Comparison of ENCODE assay signal across 24 mouse cellular contexts in the genomic region with DNA sequence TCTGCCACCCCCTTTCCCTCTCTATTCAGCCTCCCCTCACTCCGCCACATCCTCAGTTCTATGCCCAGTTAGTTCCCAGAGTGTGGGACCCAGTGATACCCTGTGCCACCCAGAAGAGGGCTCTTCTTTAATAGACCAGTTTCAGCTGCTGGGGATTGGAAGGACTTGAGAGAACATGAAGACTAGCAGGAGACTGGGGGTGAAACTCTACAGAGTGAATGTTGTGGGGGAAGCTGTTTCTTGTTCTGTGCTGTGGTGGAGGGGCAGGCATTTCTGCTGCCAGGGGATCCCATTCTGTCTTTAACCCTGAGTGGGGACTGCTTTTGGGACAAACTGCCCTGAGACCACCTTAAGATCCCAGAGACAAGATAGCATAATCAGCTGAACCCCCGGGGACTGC. TPM values are rescaled to one million over a fixed set of nuclear protein-coding genes. Genes with fewer than 3 reads are reported as not detected.
DNase-seq lines count a peak whose midpoint lies in the region; ATAC-seq and TF ChIP-seq lines count a peak whose summit lies in the region.
"Had no signal": no experiment of that assay in that cellular context is flagged by ENCODE, and none has a peak within 500 bp of the region (broad histone marks: within the 10 kb centered on the region; RNA-seq: fewer than 3 reads in every experiment).

No protein-coding gene starts in this region.

- H3K27ac ChIP-seq in liver, postnatal 0 days (ENCODE audit: low read depth) = no peak overlapping the region
- no peak overlapping the region for H3K27ac ChIP-seq in liver, embryonic 12.5 days
- H3K27ac ChIP-seq: embryonic facial prominence, embryonic 10.5 days; embryonic facial prominence, embryonic 12.5 days; forebrain, embryonic 13.5 days; forebrain, embryonic 15.5 days had no signal

- no peak overlapping the region for H3K4me2 ChIP-seq in liver, postnatal 0 days (ENCODE audit: low read depth, low read length)
- no peak overlapping the region for H3K4me2 ChIP-seq in liver, embryonic 12.5 days
- H3K4me2 ChIP-seq: embryonic facial prominence, embryonic 12.5 days; forebrain, embryonic 13.5 days; forebrain, embryonic 15.5 days had no signal

- no peak overlapping the region for H3K9ac ChIP-seq in liver, postnatal 0 days (replicated peaks)
- H3K9ac ChIP-seq in liver, embryonic 12.5 days = no peak overlapping the region
- H3K9ac ChIP-seq: embryonic facial prominence, embryonic 12.5 days; forebrain, embryonic 13.5 days; forebrain, embryonic 15.5 days had no signal

- H3K27me3 ChIP-seq in liver, postnatal 0 days (ENCODE audit: insufficient read depth, low read length) = no peaks in the 10 kb centered on the region
- no peaks in the 10 kb centered on the region for H3K27me3 ChIP-seq in liver, embryonic 12.5 days (replicated peaks)
- H3K27me3 ChIP-seq: CH12.LX; embryonic facial prominence, embryonic 12.5 days; forebrain, embryonic 13.5 days; forebrain, embryonic 15.5 days; Patski had no signal

- DNase-seq in frontal cortex, postnatal 10 days (ENCODE audit: low spot score in 2 of 2) = no peak
- peak; percentile 9 for DNase-seq in liver, postnatal 0 days
- DNase-seq in induced T-regulatory cell, adult 2 months (ENCODE audit: low read depth) = peak; percentile 54
- DNase-seq in ovary, postnatal 10 days (ENCODE audit: low spot score) = no peak
- DNase-seq: adrenal gland, adult 8-10 months; adrenal gland, postnatal 14 days; adrenal gland, postnatal 36 days; B cell, adult 2 months; cerebellum, adult 11-12 months; cerebellum, adult 2 months; cerebellum, adult 9-10 months; cerebellum, postnatal 10 days; cerebellum, postnatal 25 days had no signal

- TF ChIP-seq CTCF in liver, postnatal 0 days (IDR thresholded peaks at IDR 0.05; ENCODE audit: low read depth) = no peak

- peak; percentile 56 for ATAC-seq in frontal cortex, adult (ENCODE audit: low TSS enrichment)
- ATAC-seq in liver, postnatal 0 days = no peak
- no peak for ATAC-seq in liver, embryonic 12.5 days
- ATAC-seq: activated CD4-positive, CD25-positive, alpha-beta regulatory T cell, adult 4 months; CD4-positive, CD25-positive, alpha-beta regulatory T cell, adult 4 months; forebrain, embryonic 13.5 days; forebrain, embryonic 15.5 days; Patski had no signal

- TF ChIP-seq EP300 in liver, postnatal 0 days (IDR thresholded peaks at IDR 0.05; ENCODE audit: low read depth) = no peak

- H3K4me1 ChIP-seq in liver, postnatal 0 days (ENCODE audit: insufficient read depth) = peaks cover 10% of the 10 kb centered on the region
- H3K4me1 ChIP-seq in liver, embryonic 12.5 days = 0 out of 2 replicates have a peak, but pooled peaks cover 3% of the 10 kb centered on the region

- H3K9me3 ChIP-seq in liver, postnatal 0 days (ENCODE audit: low read length) = no peaks in the 10 kb centered on the region
- H3K9me3 ChIP-seq in liver, embryonic 12.5 days (replicated peaks) = no peaks in the 10 kb centered on the region
- H3K9me3 ChIP-seq: embryonic facial prominence, embryonic 10.5 days; embryonic facial prominence, embryonic 12.5 days; forebrain, embryonic 13.5 days; forebrain, embryonic 15.5 days; G1E had no signal

- no peaks in the 10 kb centered on the region for H3K36me3 ChIP-seq in liver, postnatal 0 days (replicated peaks; ENCODE audit: insufficient read depth, low read length)
- no peaks in the 10 kb centered on the region for H3K36me3 ChIP-seq in liver, embryonic 12.5 days
- H3K36me3 ChIP-seq: embryonic facial prominence, embryonic 12.5 days; forebrain, embryonic 15.5 days had no signal

- H3K4me3 ChIP-seq in liver, postnatal 0 days (ENCODE audit: low read depth, low read length) = no peak overlapping the region
- H3K4me3 ChIP-seq in liver, embryonic 12.5 days = no peak overlapping the region
- H3K4me3 ChIP-seq: embryonic facial prominence, embryonic 10.5 days; embryonic facial prominence, embryonic 12.5 days; forebrain, embryonic 13.5 days; forebrain, embryonic 15.5 days had no signal

- 79% methylated on average over 2 of the region's 2 CpGs for WGBS in liver, postnatal 0 days (ENCODE audit: insufficient replicate concordance)
- 74% methylated on average over 2 of the region's 2 CpGs for WGBS in liver, embryonic 12.5 days (ENCODE audit: insufficient replicate concordance)

RNA-seq across cellular contexts. Expression of a gene that starts 0.4 kb away (rescaled TPM):
- 0.24 and 0.33 TPM in 2 replicates for polyA plus RNA-seq in liver, postnatal 0 days (2015; fragmentation: Nextera tagmentation; extraction: Ambion mirVana)
- polyA plus RNA-seq in liver, embryonic 12.5 days (2016; fragmentation: Nextera tagmentation; extraction: Ambion mirVana) = 0.14 and 0.19 TPM in 2 replicates

RNA-seq across cellular contexts. Expression of a gene that starts 43.2 kb away (rescaled TPM):
- 2.7 TPM in 2 replicates for polyA plus RNA-seq in liver, postnatal 0 days (2015; fragmentation: Nextera tagmentation; extraction: Ambion mirVana)
- polyA plus RNA-seq in liver, embryonic 12.5 days (2016; fragmentation: Nextera tagmentation; extraction: Ambion mirVana) = 7.5 and 7.9 TPM in 2 replicates

RNA-seq across cellular contexts. Expression of a gene that starts 47.3 kb away (rescaled TPM):
- 4.6 and 5.3 TPM in 2 replicates for polyA plus RNA-seq in liver, postnatal 0 days (2015; fragmentation: Nextera tagmentation; extraction: Ambion mirVana)
- 18.4 and 18.5 TPM in 2 replicates for polyA plus RNA-seq in liver, embryonic 12.5 days (2016; fragmentation: Nextera tagmentation; extraction: Ambion mirVana)

Comparison
In these comparisons a context has a peak if more than half of its experiments do, and no peak if none do; other contexts are left out.
1. DNase-seq: peak in liver, postnatal 0 days (single experiment) and induced T-regulatory cell, adult 2 months (single experiment); none in frontal cortex, postnatal 10 days (0 of 2) and ovary, postnatal 10 days (single experiment).